Mouse (Mus musculus) 3T3-L1 (cell line): Measurements from ENCODE around the gene Med13l.
A peak's percentile ranks its signal among the peaks of the same experiment; 100 is the strongest.

Experiments
- DNase-seq: peaks from one replicate; pipeline ENCODE4 v3.0.0-alpha.2; 2015; ENCODE audit warnings: low read depth, low spot score

Gene Med13l

DNA sequence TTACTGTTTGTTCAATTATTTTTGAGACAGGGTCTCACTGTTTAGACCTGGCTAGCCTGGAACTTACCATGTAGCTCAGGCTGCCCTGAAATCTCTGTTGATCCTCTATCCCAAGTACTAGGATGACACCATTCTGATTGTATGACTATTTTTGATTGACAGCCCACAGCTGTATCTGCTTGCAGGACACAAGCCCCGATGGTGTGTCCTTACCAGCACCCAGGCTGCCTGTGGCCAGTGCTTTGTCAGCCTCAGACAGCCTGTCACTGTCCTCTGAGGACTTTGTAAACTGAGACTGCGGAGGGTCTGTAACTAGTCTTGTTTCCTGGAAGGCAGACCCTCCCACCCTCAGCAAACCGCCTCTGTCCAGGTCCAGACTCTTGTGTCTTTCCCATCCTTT, 221.7 kb downstream of the Med13l start:
- no peak for DNase-seq

DNA sequence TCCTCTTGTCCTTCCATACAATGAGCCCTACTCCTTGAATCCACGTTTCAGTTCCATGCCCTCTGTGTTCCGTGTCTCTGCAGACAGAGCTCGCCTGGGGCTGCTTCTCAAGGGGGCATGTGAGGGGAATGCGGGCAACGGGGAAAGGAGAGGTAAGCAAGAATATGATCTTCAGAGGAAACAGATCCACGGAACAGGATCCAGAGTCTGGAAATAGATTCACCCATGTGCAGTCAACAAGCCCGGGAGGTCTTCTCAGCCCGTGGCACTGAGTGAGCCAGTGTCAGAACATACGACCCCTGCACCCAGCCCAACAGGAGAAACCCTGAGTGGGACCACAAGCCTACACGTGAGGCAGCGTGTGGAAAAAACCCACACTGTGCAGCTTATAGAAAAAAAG, 228.7 kb downstream of the Med13l start:
- no peak for DNase-seq

GRCm38 (mm10) chr5:118789776-118790175, 229.3 kb downstream of the Med13l start:
- DNase-seq = no peak

- DNase-seq = no peak
Observed at GRCm38 (mm10) chr5:118797811-118798210, 237.3 kb downstream of the Med13l start.

DNA sequence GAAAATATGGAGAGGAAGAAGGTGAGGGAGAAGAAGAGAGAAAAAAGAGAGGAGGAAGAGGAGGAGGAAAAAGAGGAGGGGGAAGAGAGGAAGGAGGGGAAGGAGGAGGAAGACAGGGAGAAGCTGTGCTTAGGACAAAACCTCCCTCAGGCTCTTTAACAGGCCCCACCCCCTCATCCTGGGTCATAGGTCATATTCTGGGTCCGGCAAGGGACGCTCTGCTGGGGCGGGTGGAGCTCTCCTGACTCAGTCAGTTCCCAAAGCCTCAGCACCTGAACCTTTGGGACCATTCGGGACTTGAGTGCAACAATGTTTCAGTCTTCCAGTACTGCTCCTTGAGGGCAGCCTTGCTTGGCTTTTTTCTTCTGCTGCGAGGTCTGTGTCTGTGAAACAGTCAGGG, 241.1 kb downstream of the Med13l start:
- no peak for DNase-seq

GRCm38 (mm10) chr5:118802036-118802435, 241.6 kb downstream of the Med13l start:
- no peak for DNase-seq

DNA sequence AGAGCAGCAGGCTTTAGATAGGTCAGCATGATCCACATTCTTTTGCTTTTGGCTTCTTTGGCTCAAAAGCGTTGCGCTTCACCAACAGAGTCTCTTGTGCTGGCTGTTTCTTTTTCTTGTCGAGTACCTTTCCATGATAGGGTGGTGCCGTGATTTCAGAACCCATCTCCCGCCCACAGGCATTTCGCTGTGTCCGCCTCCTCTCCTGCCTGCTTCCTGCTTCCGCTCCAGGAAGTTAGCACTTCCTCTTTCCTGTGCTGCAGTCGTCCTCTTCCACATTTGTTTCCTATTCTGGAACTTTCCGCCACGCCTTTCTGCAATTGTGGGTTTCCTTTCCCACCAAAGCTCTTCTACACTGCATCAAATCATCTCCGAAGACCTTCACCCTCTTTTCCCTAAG, 248.5 kb downstream of the Med13l start:
- no peak for DNase-seq

- peak; percentile 48 for DNase-seq
Observed at GRCm38 (mm10) chr5:118809588-118809987, 249.1 kb downstream of the Med13l start.

DNA sequence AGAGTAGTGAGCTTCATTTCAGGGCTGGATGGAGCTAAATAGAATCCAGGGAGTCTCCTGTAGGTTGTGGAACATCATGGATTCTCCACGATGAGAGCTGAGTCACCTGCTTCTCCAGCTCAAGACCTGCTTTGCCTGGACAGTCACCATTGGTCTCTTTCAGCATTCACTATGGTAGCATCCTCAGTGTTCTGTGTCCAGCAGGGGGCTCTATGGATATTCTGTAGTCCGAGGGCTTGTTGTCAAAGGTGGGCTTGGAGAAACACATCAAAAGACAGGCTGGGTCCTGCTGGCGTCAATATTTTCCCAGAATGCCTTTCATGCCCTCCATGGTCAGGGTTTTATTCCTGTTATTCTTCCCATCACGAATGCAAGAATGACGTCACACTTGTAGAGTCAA, 251.2 kb downstream of the Med13l start:
- DNase-seq = no peak

- DNase-seq = no peak
Observed at GRCm38 (mm10) chr5:118812421-118812820, 251.9 kb downstream of the Med13l start.

DNA sequence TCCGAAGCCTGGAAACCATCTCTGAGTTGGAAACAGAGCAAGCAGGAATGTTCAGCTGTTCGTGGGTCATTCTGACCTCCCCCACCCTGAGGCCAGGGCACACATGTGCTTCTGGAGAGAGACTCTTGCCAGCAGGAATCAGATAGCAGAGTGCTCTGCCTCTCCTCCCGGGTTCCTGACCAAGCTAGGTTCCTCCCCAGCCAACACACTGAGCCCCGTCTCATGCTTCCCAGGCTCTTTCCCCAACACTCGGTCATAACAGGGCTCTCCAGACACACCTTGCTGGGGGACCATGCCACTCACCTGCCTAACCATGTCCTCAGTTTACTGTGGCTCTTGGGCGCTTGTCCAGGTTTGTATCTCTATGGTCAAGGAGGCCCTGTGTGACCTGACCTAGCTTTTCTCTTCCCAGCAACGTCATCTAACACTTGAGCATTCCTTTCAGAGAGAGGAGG, 252.5 kb downstream of the Med13l start:
- DNase-seq = peak; percentile 49

DNA sequence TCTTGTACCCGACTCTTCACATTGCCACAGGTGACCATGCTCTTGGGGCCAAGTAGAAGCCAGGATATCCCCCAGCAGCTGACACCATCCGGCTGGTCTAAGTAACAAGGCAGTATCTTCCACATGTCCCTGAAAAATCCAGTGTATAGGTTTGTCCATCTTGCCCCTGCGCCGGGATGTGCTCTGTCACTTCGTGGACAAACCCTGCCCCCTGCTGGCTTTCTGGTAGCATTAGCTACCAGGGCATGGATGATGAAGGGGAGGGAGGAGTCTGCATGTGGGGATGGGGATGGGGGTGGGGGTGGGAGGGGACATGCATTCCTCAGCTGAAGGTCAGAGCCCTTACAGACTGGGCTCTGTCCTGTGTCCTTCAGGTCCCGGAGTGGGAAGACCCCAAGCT, 253.6 kb downstream of the Med13l start:
- DNase-seq = peak; percentile 38
